Mouse (Mus musculus) kidney, embryonic 15.5 days (tissue): ENCODE measurements around the gene Sf3a2. TPM values are rescaled to one million over a fixed set of nuclear protein-coding genes. Genes with fewer than 3 reads are reported as not detected.

Experiments used
- ATAC-seq: fragments of 200-750 bp; cut with Nextera tagmentation; replicated peaks from 2 replicates; pipeline ENCODE4 v1.8.0; 2017; ENCODE audit warnings: moderate TSS enrichment; ENCODE audit not compliant: low FRiP score
- H3K27ac ChIP-seq: fragments of 300-500 bp; sonication (generic); 2 replicates; pipeline ENCODE4 v1.5.1; 2015; ENCODE audit warnings: mild to moderate bottlenecking, inconsistent platforms
- H3K27me3 ChIP-seq: fragments of 300-500 bp; sonication (generic); 2 replicates; pipeline ENCODE4 v1.6.1; 2015; ENCODE audit warnings: inconsistent platforms
- H3K36me3 ChIP-seq: fragments of 300-500 bp; sonication (generic); 2 replicates; pipeline ENCODE4 v1.6.1; 2015; ENCODE audit warnings: inconsistent platforms
- H3K4me1 ChIP-seq: fragments of 300-500 bp; sonication (generic); 2 replicates; pipeline ENCODE4 v1.6.1; 2015; ENCODE audit warnings: inconsistent platforms
- H3K4me2 ChIP-seq: fragments of 300-500 bp; sonication (generic); 2 replicates; pipeline ENCODE4 v1.6.1; 2015; ENCODE audit warnings: moderate library complexity, mild to moderate bottlenecking, inconsistent platforms
- H3K4me3 ChIP-seq: fragments of 300-500 bp; sonication (generic); replicated peaks from 2 replicates; pipeline ENCODE4 v1.5.1; 2015; ENCODE audit warnings: mild to moderate bottlenecking, inconsistent platforms
- H3K9ac ChIP-seq: fragments of 300-500 bp; sonication (generic); 2 replicates; pipeline ENCODE4 v1.6.1; 2015; ENCODE audit warnings: mild to moderate bottlenecking, inconsistent platforms
- H3K9me3 ChIP-seq: fragments of 300-500 bp; sonication (generic); replicated peaks from 2 replicates; pipeline ENCODE4 v1.6.1; 2016; ENCODE audit warnings: inconsistent platforms
- WGBS: fragments of 180-500 bp; shearing (Covaris S2); methylation state at CpG from one replicate; pipeline ENCODE4 v1.1.7; 2015; ENCODE audit warnings: mixed read lengths; 5-methylcytosine and 5-hydroxymethylcytosine counted together
- microRNA counts: library from miRNA; unstranded; fragments of <30 nt; microRNA quantifications from one replicate; lab custom pipeline; 2016
- microRNA-seq: library from miRNA; unstranded; fragments of <30 nt; microRNA quantifications from one replicate; pipeline ENCODE4, GENCODE M21; 2016
- polyA plus RNA-seq: library from polyadenylated mRNA; unstranded; fragments of >200 nt; fragmentation: Nextera tagmentation; extraction: Ambion mirVana; gene quantifications from 2 replicates; pipeline ENCODE4 v1.2.1, GENCODE M21; 2015

The Sf3a2 gene
- polyA plus RNA-seq, 1 experiment from 2014 or later = 92.6 TPM

DNA sequence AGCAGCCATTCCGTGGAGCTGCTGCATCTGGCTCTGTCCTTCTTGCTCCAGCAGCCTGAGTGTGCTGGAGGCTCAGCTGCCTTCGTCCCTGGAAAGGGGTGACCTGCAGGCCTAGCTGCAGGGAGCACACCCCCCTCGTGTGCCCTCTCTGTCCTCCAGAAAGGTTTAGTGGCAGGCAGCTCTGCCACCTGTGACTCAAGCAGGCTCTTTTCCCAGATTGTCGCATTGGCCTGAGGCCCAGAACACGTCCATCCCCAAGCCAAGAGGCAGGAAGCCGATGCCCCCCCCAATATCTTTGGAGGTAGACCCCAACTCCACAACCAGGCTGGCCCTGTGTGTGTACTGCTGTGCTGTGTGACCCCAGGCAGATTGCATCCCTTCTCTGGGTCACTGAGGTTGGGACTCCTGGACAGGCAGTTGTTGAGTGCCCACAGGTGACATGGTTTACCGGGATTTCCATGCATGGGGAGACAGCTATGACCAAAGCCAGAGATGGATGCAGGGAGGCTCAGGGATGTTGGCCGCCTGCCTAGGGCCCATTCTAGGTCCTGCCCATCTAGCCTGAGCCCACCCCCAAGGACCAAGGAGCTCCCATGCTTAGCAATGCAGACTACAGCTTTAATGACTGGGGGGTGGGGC is 47.2 kb downstream of the Sf3a2 start:
- Histone ChIP-seq H3K27me3 (peaks cover 52% of the 10 kb centered on the region), H3K4me3 (no peak overlapping the region), H3K9ac (no peak overlapping the region), H3K4me2 (no peak overlapping the region), H3K4me1 (peaks cover 21% of the 10 kb centered on the region), H3K36me3 (no peaks in the 10 kb centered on the region), H3K27ac (no peak overlapping the region), H3K9me3 (no peaks in the 10 kb centered on the region)
- ATAC-seq = no peak
- 66% methylated on average over 8 of the region's 8 CpGs for WGBS

DNA sequence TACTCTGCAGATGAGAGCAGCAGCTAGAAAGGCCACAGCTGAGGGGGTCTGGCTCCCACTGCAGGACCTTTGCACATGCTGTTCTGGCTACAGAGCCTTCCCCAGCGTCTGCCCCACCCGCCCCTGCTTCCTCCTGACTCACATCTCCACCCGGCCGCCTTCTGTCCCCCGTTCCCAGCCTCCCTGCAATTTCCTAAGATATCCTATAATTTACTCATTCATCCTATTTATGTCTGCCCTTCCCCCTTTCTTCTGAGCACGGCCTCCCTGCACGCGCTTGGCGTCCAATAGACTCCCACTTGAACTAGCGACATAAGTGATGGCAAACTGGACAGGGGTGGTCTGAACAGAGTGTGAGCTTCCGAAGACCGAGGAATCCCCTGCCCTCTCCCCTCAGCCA is 47.7 kb downstream of the Sf3a2 start:
- H3K4me2 ChIP-seq = no peak overlapping the region
- H3K4me1 ChIP-seq = peaks cover 21% of the 10 kb centered on the region
- no peak overlapping the region for H3K27ac ChIP-seq
- no peaks in the 10 kb centered on the region for H3K9me3 ChIP-seq
- no peak for ATAC-seq
- no peak overlapping the region for H3K9ac ChIP-seq
- H3K36me3 ChIP-seq = no peaks in the 10 kb centered on the region
- 71% methylated on average over 12 of the region's 12 CpGs for WGBS
- H3K4me3 ChIP-seq = no peak overlapping the region
- H3K27me3 ChIP-seq = peaks cover 52% of the 10 kb centered on the region

DNA sequence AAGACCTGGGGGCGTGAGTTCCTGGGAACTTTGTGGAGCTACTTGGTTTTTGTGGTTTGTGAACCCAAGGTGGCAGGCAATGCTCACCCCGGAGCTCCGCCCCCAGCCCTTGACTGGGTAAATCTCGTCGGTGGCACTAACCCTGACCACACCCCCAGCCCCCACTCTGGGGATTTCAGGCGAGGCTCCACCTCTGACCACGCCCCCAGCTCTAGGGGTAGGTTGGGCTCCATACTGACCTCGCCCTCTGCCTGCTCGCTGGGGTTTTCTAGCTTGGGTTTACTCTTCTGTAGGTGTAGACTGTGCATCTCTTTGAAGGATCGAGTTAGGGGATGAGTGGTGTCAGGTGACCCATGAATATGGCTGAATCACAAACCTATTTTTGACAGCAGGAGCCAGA is 50.6 kb downstream of the Sf3a2 start:
- H3K27me3 ChIP-seq = peaks cover 24% of the 10 kb centered on the region
- H3K4me1 ChIP-seq = peaks cover 18% of the 10 kb centered on the region
- H3K9me3 ChIP-seq = no peaks in the 10 kb centered on the region
- peaks cover 26% of the 10 kb centered on the region for H3K36me3 ChIP-seq
- peak; percentile 38 for ATAC-seq
- no peak overlapping the region for H3K4me2 ChIP-seq
- H3K4me3 ChIP-seq = no peak overlapping the region
- no peak overlapping the region for H3K9ac ChIP-seq
- 13% methylated on average over 10 of the region's 10 CpGs for WGBS
- H3K27ac ChIP-seq = no peak overlapping the region

MicroRNA genes within 50 kb of the gene (microRNA counts, 519-probe panel; counts per million panel counts)
- 31.7 counts per million for microRNA mmu-miR-1982 (lab: Ali Mortazavi, UCI)

Small RNAs within 50 kb of the gene (microRNA-seq; reads per million reads assigned to microRNA genes)
- 1.8 reads per million, percentile 6 among the genes with 10 or more reads in this experiment for gene Mir1982

Other genes starting within 250 kb of the Sf3a2 start
- 23.9 and 29.5 TPM in 2 replicates for gene Rexo1, start 236.6 kb upstream of the Sf3a2 start, polyA plus RNA-seq
- gene Klf16, start 220.9 kb upstream of the Sf3a2 start, polyA plus RNA-seq = 9.9 and 11.2 TPM in 2 replicates
- 93.5 and 95.4 TPM in 2 replicates for gene Abhd17a, start 207.9 kb upstream of the Sf3a2 start, polyA plus RNA-seq
- gene Scamp4, start 195.3 kb upstream of the Sf3a2 start, polyA plus RNA-seq = 93.5 and 107 TPM in 2 replicates
- 7.0 and 8.6 TPM in 2 replicates for gene Adat3, start 195.3 kb upstream of the Sf3a2 start, polyA plus RNA-seq
- gene Gm49322, start 192.2 kb upstream of the Sf3a2 start, polyA plus RNA-seq = 4.5 and 5.3 TPM in 2 replicates
- gene Csnk1g2, start 175.4 kb upstream of the Sf3a2 start, polyA plus RNA-seq = 156 and 183 TPM in 2 replicates
- 78.6 and 83.2 TPM in 2 replicates for gene Btbd2, start 141.1 kb upstream of the Sf3a2 start, polyA plus RNA-seq
- gene Mknk2, start 120.1 kb upstream of the Sf3a2 start, polyA plus RNA-seq = 95.3 and 103 TPM in 2 replicates
- 37.7 and 41.5 TPM in 2 replicates for gene Mob3a, start 96.2 kb upstream of the Sf3a2 start, polyA plus RNA-seq
- gene Izumo4, start 96.0 kb upstream of the Sf3a2 start, polyA plus RNA-seq = 22.8 and 26.2 TPM in 2 replicates
- gene Ap3d1, start 55.9 kb upstream of the Sf3a2 start, polyA plus RNA-seq = 68.1 and 70.9 TPM in 2 replicates
- 17.3 and 21.8 TPM in 2 replicates for gene Dot1l, start 43.0 kb upstream of the Sf3a2 start, polyA plus RNA-seq
- gene Plekhj1, start 428 bp downstream of the Sf3a2 start, polyA plus RNA-seq = 126 and 130 TPM in 2 replicates
- 0.09 TPM in 1 of 2 replicates, not detected in the other for gene Amh, start 7.0 kb downstream of the Sf3a2 start, polyA plus RNA-seq
- gene Jsrp1, start 15.3 kb downstream of the Sf3a2 start, polyA plus RNA-seq = 5.6 and 5.7 TPM in 2 replicates
- gene Oaz1, start 28.5 kb downstream of the Sf3a2 start, polyA plus RNA-seq = 1,583 and 1,739 TPM in 2 replicates
- gene Lingo3, start 45.8 kb downstream of the Sf3a2 start, polyA plus RNA-seq = 0.83 and 1.2 TPM in 2 replicates
- 303 and 328 TPM in 2 replicates for gene Lsm7, start 57.0 kb downstream of the Sf3a2 start, polyA plus RNA-seq
- gene Sppl2b, start 57.1 kb downstream of the Sf3a2 start, polyA plus RNA-seq = 43.8 and 48.1 TPM in 2 replicates
- gene Tmprss9, start 73.7 kb downstream of the Sf3a2 start, polyA plus RNA-seq = 0.04 TPM in 1 of 2 replicates, not detected in the other
- 365 and 368 TPM in 2 replicates for gene Timm13, start 102.8 kb downstream of the Sf3a2 start, polyA plus RNA-seq
- gene Lmnb2, start 120.0 kb downstream of the Sf3a2 start, polyA plus RNA-seq = 55.0 and 59.3 TPM in 2 replicates
- gene Gadd45b, start 131.9 kb downstream of the Sf3a2 start, polyA plus RNA-seq = 18.0 and 20.8 TPM in 2 replicates
- 5.0 and 5.6 TPM in 2 replicates for gene Gng7, start 216.7 kb downstream of the Sf3a2 start, polyA plus RNA-seq
- gene Diras1, start 227.5 kb downstream of the Sf3a2 start, polyA plus RNA-seq = 0.19 and 0.23 TPM in 2 replicates
- gene Slc39a3, start 239.2 kb downstream of the Sf3a2 start, polyA plus RNA-seq = 13.7 and 16.3 TPM in 2 replicates